ENCODE assay signal across 8 mouse cellular contexts in genomic region chr2:35979644-35980021, GRCm38 (mm10). TPM values are rescaled to one million over a fixed set of nuclear protein-coding genes. Genes with fewer than 3 reads are reported as not detected.
DNase-seq lines count a peak whose midpoint lies in the region; ATAC-seq and TF ChIP-seq lines count a peak whose summit lies in the region.

Ttll11 (minus strand) TSS chr2:35979913.

- H3K9ac ChIP-seq in embryonic facial prominence, embryonic 14.5 days (ENCODE audit: low read depth, low read length), result peak within 1 kb of the TSS; percentile 86
- H3K9ac ChIP-seq in heart, adult 2 months (ENCODE audit: low read depth, low read length), result peak within 1 kb of the TSS; percentile 92
- peak within 1 kb of the TSS; percentile 81 for H3K9ac ChIP-seq in limb, embryonic 13.5 days
- H3K9ac ChIP-seq in midbrain, embryonic 16.5 days (ENCODE audit: low read depth, low read length), result peak within 1 kb of the TSS; percentile 97

- peak within 1 kb of the TSS; percentile 89 for H3K4me3 ChIP-seq in embryonic facial prominence, embryonic 14.5 days (ENCODE audit: low read depth, low read length)
- peak within 1 kb of the TSS; percentile 84 for H3K4me3 ChIP-seq in heart, adult 2 months
- peak within 1 kb of the TSS; percentile 71 for H3K4me3 ChIP-seq in limb, embryonic 13.5 days
- peak within 1 kb of the TSS; percentile 62 for H3K4me3 ChIP-seq in midbrain, embryonic 16.5 days (ENCODE audit: low read depth, low read length)

- TF ChIP-seq POLR2A in heart, adult 2 months (IDR thresholded peaks at IDR 0.05; ENCODE audit: insufficient read depth, low read depth, low read length), result peak; percentile 27

- DNase-seq in 3T3-L1 (ENCODE audit: low read depth, low spot score), result peak; percentile 91
- peak; percentile 80 to 88 for DNase-seq in adrenal gland, postnatal 4 days (ENCODE audit: low spot score in 2 of 2)
- DNase-seq in embryonic facial prominence, embryonic 14.5 days (ENCODE audit: low spot score), result peak; percentile 95
- peak; percentile 96 to 97 for DNase-seq in heart, adult 2 months
- peak; percentile 94 to 96 for DNase-seq in kidney, adult 8-10 months
- peak; percentile 75 to 92 for DNase-seq in spleen, postnatal 10 days (ENCODE audit: low spot score in 2 of 2)

- peak within 1 kb of the TSS; percentile 97 for H3K4me2 ChIP-seq in embryonic facial prominence, embryonic 14.5 days (ENCODE audit: low read depth, low read length)
- peak within 1 kb of the TSS; percentile 96 for H3K4me2 ChIP-seq in limb, embryonic 13.5 days (replicated peaks)
- peak within 1 kb of the TSS; percentile 99 for H3K4me2 ChIP-seq in midbrain, embryonic 16.5 days (ENCODE audit: low read length)

- peak within 1 kb of the TSS; percentile 68 for H3K27ac ChIP-seq in embryonic facial prominence, embryonic 14.5 days (replicated peaks; ENCODE audit: low read depth, low read length)
- H3K27ac ChIP-seq in heart, adult 2 months, result peak within 1 kb of the TSS; percentile 72
- H3K27ac ChIP-seq in limb, embryonic 13.5 days, result no peak within 1 kb of the TSS
- peak within 1 kb of the TSS; percentile 80 for H3K27ac ChIP-seq in midbrain, embryonic 16.5 days (ENCODE audit: low read length)

- H3K36me3 ChIP-seq in embryonic facial prominence, embryonic 14.5 days (ENCODE audit: control insufficient read depth, insufficient read depth, low read length), result 0 out of 2 replicates have a peak, but pooled peaks cover 5% of the 10 kb centered on the region
- H3K36me3 ChIP-seq in heart, adult 2 months (ENCODE audit: control insufficient read depth, insufficient read depth, low read length), result peaks cover 5% of the 10 kb centered on the region
- no peaks in the 10 kb centered on the region for H3K36me3 ChIP-seq in limb, embryonic 13.5 days
- H3K36me3 ChIP-seq in midbrain, embryonic 16.5 days (ENCODE audit: control insufficient read depth, insufficient read depth, low read length), result no peaks in the 10 kb centered on the region

- ATAC-seq in embryonic facial prominence, embryonic 14.5 days (ENCODE audit: low read depth), result peak; percentile 92
- ATAC-seq in limb, embryonic 13.5 days (ENCODE audit: low FRiP score, low read depth), result peak; percentile 89
- peak; percentile 87 for ATAC-seq in midbrain, embryonic 16.5 days

- WGBS in embryonic facial prominence, embryonic 14.5 days, result 2% methylated on average over 17 of the region's 42 CpGs
- under 1% methylated on average over 42 of the region's 42 CpGs for WGBS in heart, adult 2 months
- WGBS in limb, embryonic 13.5 days, result under 1% methylated on average over 41 of the region's 42 CpGs
- under 1% methylated on average over 39 of the region's 42 CpGs for WGBS in midbrain, embryonic 16.5 days

- H3K79me2 ChIP-seq in heart, adult 2 months (replicated peaks; ENCODE audit: control insufficient read depth, insufficient read depth, low read length), result no peaks in the 10 kb centered on the region

- H3K27me3 ChIP-seq in embryonic facial prominence, embryonic 14.5 days (replicated peaks; ENCODE audit: control insufficient read depth, insufficient read depth, low read length), result no peaks in the 10 kb centered on the region
- H3K27me3 ChIP-seq in heart, adult 2 months (ENCODE audit: control insufficient read depth, insufficient read depth, low read length), result no peaks in the 10 kb centered on the region
- H3K27me3 ChIP-seq in limb, embryonic 13.5 days, result 0 out of 2 replicates have a peak, but pooled peaks cover 2% of the 10 kb centered on the region
- H3K27me3 ChIP-seq in midbrain, embryonic 16.5 days (ENCODE audit: control insufficient read depth, insufficient read depth, low read depth, low read length), result no peaks in the 10 kb centered on the region

- peak; percentile 74; the same call in 1 of the 2 replicates for TF ChIP-seq EP300 in heart, adult 2 months (IDR thresholded peaks at IDR 0.05; ENCODE audit: insufficient read depth, low read depth, low read length)

- intact Hi-C loops in heart, adult 2 months (cut with DNase I), result no loop called here

- no peaks in the 10 kb centered on the region for H3K9me3 ChIP-seq in embryonic facial prominence, embryonic 14.5 days (ENCODE audit: control insufficient read depth, low read length)
- no peaks in the 10 kb centered on the region for H3K9me3 ChIP-seq in limb, embryonic 13.5 days
- H3K9me3 ChIP-seq in midbrain, embryonic 16.5 days (replicated peaks; ENCODE audit: control insufficient read depth, low read length, poor library complexity, severe bottlenecking), result no peaks in the 10 kb centered on the region

- TF ChIP-seq CTCF in heart, adult 2 months (IDR thresholded peaks at IDR 0.05), result no peak

- H3K4me1 ChIP-seq in embryonic facial prominence, embryonic 14.5 days (ENCODE audit: control insufficient read depth, insufficient read depth, low read length), result peaks cover 5% of the 10 kb centered on the region; the same call in 1 of the 2 replicates
- peaks cover 8% of the 10 kb centered on the region for H3K4me1 ChIP-seq in heart, adult 2 months (ENCODE audit: control insufficient read depth, insufficient read depth, low read length)
- peaks cover 22% of the 10 kb centered on the region for H3K4me1 ChIP-seq in limb, embryonic 13.5 days
- peaks cover 26% of the 10 kb centered on the region for H3K4me1 ChIP-seq in midbrain, embryonic 16.5 days (ENCODE audit: control insufficient read depth, insufficient read depth, low read length)

RNA-seq across cellular contexts. Expression of gene Ttll11, which starts in this region (rescaled TPM):
- 1 to 10 TPM; 2.9 to 4.0 TPM for total RNA-seq in adrenal gland, postnatal 4 days (2021)
- 1.8 and 2.0 TPM in 2 replicates for polyA plus RNA-seq in embryonic facial prominence, embryonic 14.5 days (2014; fragmentation: Nextera tagmentation; extraction: Ambion mirVana)
- 1 to 10 TPM; 1.5 to 2.2 TPM for total RNA-seq in heart, adult 2 months (2021)
- 1.2 and 2.8 TPM in 2 replicates for polyA plus RNA-seq in heart, adult 2 months (2012; rRNA removed)
- 0.85 and 1.0 TPM in 2 replicates for polyA plus RNA-seq in limb, embryonic 13.5 days (2015; fragmentation: Nextera tagmentation; extraction: Ambion mirVana)
- polyA plus RNA-seq in midbrain, embryonic 16.5 days (2015; fragmentation: Nextera tagmentation; extraction: Ambion mirVana), result 4.3 and 4.9 TPM in 2 replicates
